ENCODE assay signal across 9 mouse cellular contexts in the genomic region with DNA sequence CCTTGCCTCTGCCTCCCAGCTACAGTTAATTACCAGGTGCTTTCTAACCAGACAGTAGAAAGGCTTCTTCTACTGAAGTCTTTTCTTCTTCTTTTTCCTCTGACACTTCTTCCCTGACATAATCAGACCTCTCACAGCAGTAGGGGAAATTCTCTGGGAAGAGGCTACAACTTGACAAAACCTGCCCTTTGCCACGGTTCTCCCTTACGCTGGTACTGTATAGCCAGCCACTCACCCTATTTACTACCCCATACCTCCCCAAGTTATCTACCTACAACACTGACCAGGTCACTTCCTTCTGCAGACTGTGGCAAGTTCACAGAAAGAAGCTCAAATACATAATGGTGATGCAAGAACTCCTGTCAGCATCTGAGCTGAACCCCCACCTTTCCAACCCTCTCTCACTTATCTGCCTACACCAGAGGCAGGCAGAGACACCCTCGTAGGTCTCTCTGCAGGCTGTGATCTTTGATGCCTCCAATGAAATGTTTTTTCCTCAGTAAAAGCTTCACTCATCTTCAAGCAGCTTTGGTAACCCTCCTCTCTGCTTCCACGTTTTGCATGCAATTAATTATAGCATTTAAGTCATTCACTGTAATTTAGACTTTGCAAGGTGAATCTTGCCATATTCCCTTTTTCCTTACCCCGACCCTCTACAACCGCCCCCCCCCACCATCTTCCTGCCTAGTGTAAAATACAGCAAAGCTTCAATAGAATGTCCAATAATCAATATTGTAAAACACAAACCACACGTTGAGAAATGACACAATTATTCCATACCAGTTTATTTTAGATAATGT. TPM values are rescaled to one million over a fixed set of nuclear protein-coding genes. Genes with fewer than 3 reads are reported as not detected.
DNase-seq lines count a peak whose midpoint lies in the region; ATAC-seq and TF ChIP-seq lines count a peak whose summit lies in the region.
"Had no signal": no experiment of that assay in that cellular context is flagged by ENCODE, and none has a peak within 500 bp of the region (broad histone marks: within the 10 kb centered on the region; RNA-seq: fewer than 3 reads in every experiment).

No protein-coding gene starts in this region.

- H3K9ac ChIP-seq in hindbrain, embryonic 12.5 days, result no peak overlapping the region
- 0 out of 2 replicates have a peak overlapping the region, but pooled peaks have one; percentile 1 for H3K9ac ChIP-seq in midbrain, embryonic 14.5 days (replicated peaks; ENCODE audit: low read length)

- H3K4me3 ChIP-seq in G1E (ENCODE audit: low read depth, low read length), result peak overlapping the region; percentile 42; the same call in 1 of the 2 replicates
- peak overlapping the region; percentile 17; the same call in 1 of the 2 replicates for H3K4me3 ChIP-seq in hindbrain, embryonic 12.5 days
- no peak overlapping the region; the same call in 1 of the 2 replicates for H3K4me3 ChIP-seq in midbrain, embryonic 14.5 days (replicated peaks; ENCODE audit: low read depth, low read length)

- peaks cover 11% of the 10 kb centered on the region for H3K36me3 ChIP-seq in G1E (replicated peaks)
- H3K36me3 ChIP-seq in hindbrain, embryonic 12.5 days, result no peaks in the 10 kb centered on the region
- H3K36me3 ChIP-seq in midbrain, embryonic 14.5 days (ENCODE audit: control insufficient read depth, insufficient read depth, low read length), result no peaks in the 10 kb centered on the region

- H3K27ac ChIP-seq in hindbrain, embryonic 12.5 days, result no peak overlapping the region
- no peak overlapping the region for H3K27ac ChIP-seq in midbrain, embryonic 14.5 days (replicated peaks; ENCODE audit: low read depth, low read length)

- no peak for TF ChIP-seq CTCF in G1E (IDR thresholded peaks at IDR 0.05; ENCODE audit: low read depth, low read length)

- intact Hi-C loops in left cerebral cortex, postnatal 36 days (cut with DNase I), result loop anchor here (5.0 to 10.0 kb wide), 4 partner anchors 72 to 140 kb away; partner anchors contain the start of gene Gng12

- H3K4me1 ChIP-seq in G1E (ENCODE audit: insufficient read depth, low read depth, low read length), result peaks cover 46% of the 10 kb centered on the region
- peaks cover 22% of the 10 kb centered on the region for H3K4me1 ChIP-seq in hindbrain, embryonic 12.5 days
- H3K4me1 ChIP-seq in midbrain, embryonic 14.5 days (ENCODE audit: control insufficient read depth, insufficient read depth, low read length), result peaks cover 21% of the 10 kb centered on the region

- ATAC-seq in G1E (ENCODE audit: extremely low read depth, insufficient number of reproducible peaks, low FRiP score, poor library complexity, severe bottlenecking), result peak; percentile 50
- no peak for ATAC-seq in hindbrain, embryonic 12.5 days (ENCODE audit: low FRiP score)
- no peak for ATAC-seq in midbrain, embryonic 14.5 days (ENCODE audit: low FRiP score, low TSS enrichment)
- ATAC-seq: lung, postnatal 0 days had no signal

- 51% methylated on average over 7 of the region's 7 CpGs for WGBS in hindbrain, embryonic 12.5 days
- WGBS in midbrain, embryonic 14.5 days, result 50% methylated on average over 7 of the region's 7 CpGs

- DNase-seq in heart, adult 11 months, result peak; percentile 42
- DNase-seq in heart, adult 9 months (ENCODE audit: low spot score in 2 of 2), result no peak
- DNase-seq in G1E (ENCODE audit: low spot score), result peak; percentile 58
- DNase-seq in midbrain, embryonic 14.5 days, result no peak
- no peak for DNase-seq in yolk sac, embryonic 10.5 days (ENCODE audit: low spot score)
- no peak for DNase-seq in left cerebral cortex, postnatal 36 days (ENCODE audit: low spot score in 2 of 2)
- no peak for DNase-seq in adrenal gland, adult 18-20 months (ENCODE audit: low spot score in 2 of 2)

- peak overlapping the region; percentile 41 for H3K4me2 ChIP-seq in hindbrain, embryonic 12.5 days (replicated peaks)
- peak overlapping the region; percentile 31 for H3K4me2 ChIP-seq in midbrain, embryonic 14.5 days (ENCODE audit: low read length)

- no peaks in the 10 kb centered on the region for H3K9me3 ChIP-seq in G1E (replicated peaks)
- H3K9me3 ChIP-seq in hindbrain, embryonic 12.5 days (replicated peaks), result no peaks in the 10 kb centered on the region
- H3K9me3 ChIP-seq in midbrain, embryonic 14.5 days (ENCODE audit: control insufficient read depth, low read length), result no peaks in the 10 kb centered on the region

- H3K27me3 ChIP-seq in G1E (ENCODE audit: insufficient read depth, low read length), result no peaks in the 10 kb centered on the region
- H3K27me3 ChIP-seq in hindbrain, embryonic 12.5 days, result no peaks in the 10 kb centered on the region; the same call in 1 of the 2 replicates
- H3K27me3 ChIP-seq in midbrain, embryonic 14.5 days (ENCODE audit: control insufficient read depth, insufficient read depth, low read length), result peaks cover 9% of the 10 kb centered on the region; the same call in 1 of the 2 replicates

RNA-seq across cellular contexts. Expression of gene Gadd45a, which starts 2.7 kb away (rescaled TPM):
- 118 and 134 TPM in 2 replicates for total RNA-seq in G1E (2014; fragmentation: Nextera tagmentation)
- total RNA-seq in G1E (2017), result 110 and 118 TPM in 2 replicates
- polyA plus RNA-seq in G1E (2012), result 111 and 121 TPM in 2 replicates
- polyA plus RNA-seq in hindbrain, embryonic 12.5 days (2016; fragmentation: Nextera tagmentation; extraction: Ambion mirVana), result 25.0 and 30.3 TPM in 2 replicates
- 13.7 and 18.6 TPM in 2 replicates for polyA plus RNA-seq in midbrain, embryonic 14.5 days (2014; fragmentation: Nextera tagmentation; extraction: Ambion mirVana)
- 10 to 100 TPM in 1 of 2 experiments, 1 to 10 TPM in 1; 7.2 to 10.5 TPM for total RNA-seq in left cerebral cortex, postnatal 36 days (2021)
- 10 to 100 TPM; 10.6 to 27.8 TPM for total RNA-seq in adrenal gland, adult 18-20 months (2021)

Comparison
In these comparisons a context has a peak if more than half of its experiments do, and no peak if none do; other contexts are left out.
1. DNase-seq: peak in heart, adult 11 months (single experiment) and G1E (single experiment); none in heart, adult 9 months (0 of 2), midbrain, embryonic 14.5 days (single experiment), yolk sac, embryonic 10.5 days (single experiment), left cerebral cortex, postnatal 36 days (0 of 2) and adrenal gland, adult 18-20 months (0 of 2).